Mouse (Mus musculus) ES-E14 (cell line): ENCODE measurements around the gene Ltbp2. TPM values are rescaled to one million over a fixed set of nuclear protein-coding genes. Genes with fewer than 3 reads are reported as not detected.

ENCODE experiments used
- DNase-seq: peaks from one replicate; pipeline ENCODE4 v3.0.0-alpha.2; 2013; ENCODE audit warnings: low read depth, low spot score
- H3K27ac ChIP-seq: 2 replicates; pipeline ENCODE4 v1.5.1; 2012; ENCODE audit warnings: low read depth, mild to moderate bottlenecking, low read length, moderate library complexity, mixed read lengths; ENCODE audit not compliant: poor library complexity, insufficient read depth, severe bottlenecking
- H3K36me3 ChIP-seq: 2 replicates; pipeline ENCODE4 v1.6.1; 2012; ENCODE audit warnings: mild to moderate bottlenecking, low read length, moderate library complexity, mixed read lengths; ENCODE audit not compliant: control insufficient read depth, poor library complexity, insufficient read depth, severe bottlenecking
- H3K4me1 ChIP-seq, 2 experiments: fragments of 150-350 bp in 1 of 2; sonication (generic) in 1 of 2; 2 replicates each; pipeline ENCODE4 v1.6.1; 2012; ENCODE audit warnings: low read length in 2 of 2, mild to moderate bottlenecking in 1 of 2, mixed read lengths in 1 of 2; ENCODE audit not compliant: control insufficient read depth in 2 of 2, insufficient read depth in 2 of 2, poor library complexity in 1 of 2
- H3K4me3 ChIP-seq, 2 experiments: fragments of 150-350 bp in 1 of 2; sonication (generic) in 1 of 2; 2 replicates each; pipeline ENCODE4 v1.5.1; 2012; ENCODE audit warnings: low read length in 2 of 2, low read depth in 1 of 2, mild to moderate bottlenecking in 1 of 2, mixed read lengths in 1 of 2; ENCODE audit not compliant: insufficient read depth in 1 of 2, poor library complexity in 1 of 2, severe bottlenecking in 1 of 2
- H3K9ac ChIP-seq: 2 replicates; pipeline ENCODE4 v1.6.1; 2012; ENCODE audit warnings: low read depth, mild to moderate bottlenecking, low read length, mixed read lengths; ENCODE audit not compliant: poor library complexity, insufficient read depth, severe bottlenecking
- H3K9me3 ChIP-seq: fragments of 150-350 bp; sonication (generic); 2 replicates; pipeline ENCODE4 v1.6.1; 2012; ENCODE audit warnings: low read depth, mild to moderate bottlenecking, low read length; ENCODE audit not compliant: control insufficient read depth, insufficient read depth
- CHD2 ChIP-seq: IDR thresholded peaks from 2 replicates; pipeline ENCODE4 v1.6.1; 2014; ENCODE audit warnings: mild to moderate bottlenecking, low read depth, low read length, inconsistent platforms
- HCFC1 ChIP-seq: IDR thresholded peaks from 2 replicates; pipeline ENCODE4 v1.6.1; 2012; ENCODE audit warnings: low read length, inconsistent platforms, borderline replicate concordance; ENCODE audit not compliant: insufficient read depth
- MAFK ChIP-seq: IDR thresholded peaks from 2 replicates; pipeline ENCODE4 v1.6.1; 2014; ENCODE audit warnings: mild to moderate bottlenecking, low read depth, low read length, inconsistent platforms; ENCODE audit not compliant: insufficient read depth
- ZC3H11A ChIP-seq: IDR thresholded peaks from 2 replicates; pipeline ENCODE4 v1.6.1; 2012; ENCODE audit warnings: low read depth, mild to moderate bottlenecking, inconsistent platforms, low read length, borderline replicate concordance
- ZNF384 ChIP-seq: IDR thresholded peaks from 2 replicates; pipeline ENCODE4 v1.6.1; 2012; ENCODE audit warnings: low read depth, low read length, inconsistent platforms
- in situ Hi-C, 2 experiments: fragments of 600-800 bp; cut with MboI; formaldehyde crosslinking; loops; one replicate each; pipeline ENCODE4 v1.15.1; 2025; ENCODE audit warnings: low sequenced_read_pairs in 2 of 2, inconsistent platforms in 1 of 2; ENCODE audit not compliant: unreplicated experiment in 2 of 2
- total RNA-seq: library from RNA; depleted of rRNA; stranded (reverse); fragments of 300-350 nt; gene quantifications from 2 replicates; pipeline ENCODE4 v1.2.3, GENCODE M21; 2012

The Ltbp2 gene
- total RNA-seq, 1 experiment = 1.8 TPM

DNA sequence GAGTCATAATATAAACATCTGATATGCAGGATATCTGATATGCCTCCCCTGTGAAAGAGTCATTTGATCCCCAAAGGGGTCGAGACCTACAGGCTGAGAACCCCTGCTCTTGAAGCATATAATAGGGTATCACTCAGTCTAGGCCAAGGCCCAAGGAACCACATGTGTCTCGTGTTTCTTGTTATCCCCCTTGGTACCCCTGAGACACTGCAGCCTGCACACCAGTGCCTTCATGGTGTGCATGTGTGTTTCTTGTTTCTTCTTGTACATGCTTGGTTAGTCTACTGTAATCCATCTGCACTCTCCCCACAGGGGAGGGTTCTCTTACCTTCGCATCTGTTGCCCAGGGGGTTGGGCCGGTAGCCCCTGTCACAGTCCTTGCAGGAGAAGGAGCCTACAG, 83.7 kb downstream of the Ltbp2 start:
- no peak for TF ChIP-seq HCFC1
- TF ChIP-seq CHD2 = no peak
- no peak for TF ChIP-seq ZNF384
- TF ChIP-seq MAFK = no peak
- no peak for TF ChIP-seq ZC3H11A
- H3K4me3 ChIP-seq = no peak overlapping the region
- no peaks in the 10 kb centered on the region for H3K36me3 ChIP-seq
- no peak overlapping the region for H3K9ac ChIP-seq
- in situ Hi-C loops = no loop called here
- H3K9me3 ChIP-seq = no peaks in the 10 kb centered on the region
- DNase-seq = no peak
- no peaks in the 10 kb centered on the region for H3K4me1 ChIP-seq
- H3K27ac ChIP-seq = no peak overlapping the region

DNA sequence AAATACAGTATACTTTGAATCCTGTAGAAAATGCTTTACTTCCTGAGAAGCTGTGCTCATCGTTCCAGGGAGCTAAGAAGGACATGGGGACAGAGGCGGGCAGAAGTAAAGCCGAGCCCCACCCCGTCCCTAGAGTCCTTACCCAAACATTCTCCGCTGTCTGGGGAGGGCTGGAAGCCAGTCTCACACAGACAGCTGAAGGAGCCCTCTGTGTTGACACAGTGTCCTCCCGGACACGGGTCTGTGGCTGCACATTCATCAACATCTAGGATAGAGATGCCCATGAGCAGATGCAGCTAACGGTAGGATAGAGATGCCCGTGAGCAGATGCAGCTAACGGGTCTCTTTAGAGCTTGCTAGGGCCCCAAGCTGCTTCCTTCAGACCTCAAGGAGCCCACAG, 85.5 kb downstream of the Ltbp2 start:
- in situ Hi-C loops = no loop called here
- no peak for DNase-seq
- TF ChIP-seq ZNF384 (no peak), CHD2 (no peak), MAFK (no peak), HCFC1 (no peak), ZC3H11A (no peak)
- peaks cover 0 to 5% of the 10 kb centered on the region in 2 experiments; a peak in 1 of 4 replicates for H3K4me1 ChIP-seq
- no peak overlapping the region for H3K4me3 ChIP-seq
- no peaks in the 10 kb centered on the region for H3K9me3 ChIP-seq
- H3K36me3 ChIP-seq = no peaks in the 10 kb centered on the region
- no peak overlapping the region for H3K27ac ChIP-seq
- H3K9ac ChIP-seq = no peak overlapping the region

DNA sequence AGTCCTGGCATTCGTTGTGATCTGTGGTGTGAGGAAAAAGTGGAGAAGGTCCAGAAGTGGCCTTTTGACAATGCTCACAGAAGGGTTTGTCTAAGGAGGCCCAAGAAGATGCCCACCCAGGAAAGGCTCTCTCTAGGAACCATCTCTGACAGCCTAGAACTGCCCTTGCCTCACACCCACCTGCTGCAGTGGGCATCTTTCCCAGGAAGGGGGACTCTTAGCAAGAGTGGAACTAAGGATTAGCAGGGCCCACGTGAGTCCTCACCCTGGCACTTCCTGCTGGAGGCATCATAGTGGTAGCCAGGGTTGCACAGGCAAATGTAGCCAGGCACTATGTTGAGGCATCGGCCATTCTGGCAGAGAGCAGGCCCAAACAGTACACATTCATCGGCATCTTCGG, 90.2 kb downstream of the Ltbp2 start:
- in situ Hi-C loops = no loop called here
- Histone ChIP-seq H3K9ac (no peak overlapping the region), H3K36me3 (no peaks in the 10 kb centered on the region), H3K27ac (no peak overlapping the region), H3K9me3 (no peaks in the 10 kb centered on the region), H3K4me3 (no peak overlapping the region), H3K4me1 (peaks cover 0 to 12% of the 10 kb centered on the region in 2 experiments; a peak in 2 of 4 replicates)
- TF ChIP-seq CHD2 = no peak
- TF ChIP-seq ZNF384 = no peak
- no peak for TF ChIP-seq MAFK
- TF ChIP-seq ZC3H11A = no peak
- no peak for TF ChIP-seq HCFC1
- no peak for DNase-seq

DNA sequence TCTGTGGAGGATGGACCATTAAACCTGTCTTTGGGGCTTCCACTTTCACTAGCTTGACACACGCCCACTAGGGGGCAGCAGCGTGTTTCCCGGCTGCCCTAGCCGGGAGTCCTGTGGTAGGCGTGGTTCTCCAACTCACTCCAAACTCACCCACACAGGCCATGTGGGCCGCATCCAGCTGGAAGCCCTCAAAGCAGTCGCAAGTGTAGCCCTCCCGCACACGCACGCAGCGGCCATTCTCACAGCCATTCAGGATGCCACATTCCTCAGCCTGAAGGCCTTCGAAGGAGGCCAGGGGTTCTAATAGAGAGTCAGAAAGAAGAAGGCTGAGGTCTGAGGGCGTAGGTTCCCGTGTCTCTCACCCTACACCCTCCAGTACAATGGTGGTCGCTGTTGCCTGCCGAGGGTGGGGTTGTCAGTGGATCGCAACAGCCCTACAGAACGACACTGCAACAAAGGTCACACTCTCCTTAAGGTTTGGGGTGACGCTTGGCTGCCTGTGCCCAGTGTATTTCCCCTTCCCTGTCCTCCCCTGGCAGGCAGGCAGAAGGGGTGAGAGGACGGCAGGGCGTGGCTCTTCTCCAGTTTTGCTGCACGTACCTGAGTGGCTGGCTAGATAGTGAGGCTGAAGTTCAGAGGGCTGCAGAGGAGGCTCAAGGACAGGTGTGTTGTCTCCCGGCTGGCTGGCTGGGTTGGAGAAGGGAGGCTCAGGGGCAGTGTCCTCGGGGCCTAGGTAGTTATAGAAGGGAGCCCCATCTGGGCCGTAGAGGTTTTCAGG, 91.5 kb downstream of the Ltbp2 start:
- Histone ChIP-seq H3K9me3 (no peaks in the 10 kb centered on the region), H3K9ac (no peak overlapping the region; the same call in 1 of the 2 replicates), H3K27ac (no peak overlapping the region), H3K36me3 (no peaks in the 10 kb centered on the region), H3K4me3 (no peak overlapping the region), H3K4me1 (peaks cover 0 to 12% of the 10 kb centered on the region in 2 experiments; a peak in 2 of 4 replicates)
- peak; percentile 90 for DNase-seq
- TF ChIP-seq CHD2 (no peak), HCFC1 (no peak), MAFK (no peak), ZC3H11A (peak; percentile 63; the same call in 1 of the 2 replicates)
- in situ Hi-C loops = no loop called here
